Mouse (Mus musculus) hindbrain, postnatal 0 days (tissue): ENCODE results near the gene Slc25a31. TPM values are rescaled to one million over a fixed set of nuclear protein-coding genes. Genes with fewer than 3 reads are reported as not detected.

Experiments
- ATAC-seq: fragments of 200-750 bp; cut with Nextera tagmentation; 2 replicates; pipeline ENCODE4 v1.8.0; 2017; ENCODE audit warnings: mild to moderate bottlenecking, moderate TSS enrichment, moderate library complexity
- DNase-seq: peaks from one replicate; pipeline ENCODE4 v3.0.0-alpha.2; 2015; ENCODE audit warnings: low spot score
- H3K27ac ChIP-seq: fragments of 300-500 bp; sonication (generic); 2 replicates; pipeline ENCODE4 v1.5.1; 2014; ENCODE audit warnings: mild to moderate bottlenecking
- H3K27me3 ChIP-seq: fragments of 300-500 bp; sonication (generic); 2 replicates; pipeline ENCODE4 v1.6.1; 2014; ENCODE audit warnings: low read length, mixed read lengths; ENCODE audit not compliant: insufficient read depth
- H3K36me3 ChIP-seq: fragments of 300-500 bp; sonication (generic); 2 replicates; pipeline ENCODE4 v1.6.1; 2014; ENCODE audit warnings: low read length, mixed read lengths; ENCODE audit not compliant: insufficient read depth
- H3K4me1 ChIP-seq: fragments of 300-500 bp; sonication (generic); 2 replicates; pipeline ENCODE4 v1.6.1; 2014; ENCODE audit warnings: antibody characterized with exemption, low read length, mixed read lengths; ENCODE audit not compliant: insufficient read depth
- H3K4me2 ChIP-seq: fragments of 300-500 bp; sonication (generic); 2 replicates; pipeline ENCODE4 v1.6.1; 2014; ENCODE audit warnings: low read depth, mild to moderate bottlenecking, low read length, moderate library complexity, mixed read lengths
- H3K4me3 ChIP-seq: fragments of 300-500 bp; sonication (generic); 2 replicates; pipeline ENCODE4 v1.5.1; 2014; ENCODE audit warnings: low read length
- H3K9ac ChIP-seq: fragments of 300-500 bp; sonication (generic); replicated peaks from 2 replicates; pipeline ENCODE4 v1.6.1; 2014; ENCODE audit warnings: mild to moderate bottlenecking, low read length, moderate library complexity, mixed read lengths
- H3K9me3 ChIP-seq: fragments of 300-500 bp; sonication (generic); 2 replicates; pipeline ENCODE4 v1.6.1; 2016; ENCODE audit warnings: low read length, mixed read lengths
- CTCF ChIP-seq: IDR thresholded peaks from 2 replicates; pipeline ENCODE4 v1.5.1; 2016; ENCODE audit warnings: antibody characterized with exemption, control low read depth, low read depth
- WGBS: fragments of 180-500 bp; shearing (Covaris S2); extraction: QIAGEN DNeasy Blood & Tissue Kit; methylation state at CpG from one replicate; pipeline ENCODE4 v1.1.7; 2014; 5-methylcytosine and 5-hydroxymethylcytosine counted together
- polyA plus RNA-seq: library from polyadenylated mRNA; unstranded; fragments of >200 nt; fragmentation: Nextera tagmentation; extraction: Ambion mirVana; gene quantifications from 2 replicates; pipeline ENCODE4 v1.2.1, GENCODE M21; 2015
- total RNA-seq: library from RNA; depleted of rRNA; stranded (reverse); fragments of >200 nt; gene quantifications from 2 replicates; pipeline ENCODE4 v1.2.3, GENCODE M21; 2014

The Slc25a31 gene
- total and polyA plus RNA-seq, 2 experiments from 2014 or later = 0.05 to 0.28 TPM

DNA sequence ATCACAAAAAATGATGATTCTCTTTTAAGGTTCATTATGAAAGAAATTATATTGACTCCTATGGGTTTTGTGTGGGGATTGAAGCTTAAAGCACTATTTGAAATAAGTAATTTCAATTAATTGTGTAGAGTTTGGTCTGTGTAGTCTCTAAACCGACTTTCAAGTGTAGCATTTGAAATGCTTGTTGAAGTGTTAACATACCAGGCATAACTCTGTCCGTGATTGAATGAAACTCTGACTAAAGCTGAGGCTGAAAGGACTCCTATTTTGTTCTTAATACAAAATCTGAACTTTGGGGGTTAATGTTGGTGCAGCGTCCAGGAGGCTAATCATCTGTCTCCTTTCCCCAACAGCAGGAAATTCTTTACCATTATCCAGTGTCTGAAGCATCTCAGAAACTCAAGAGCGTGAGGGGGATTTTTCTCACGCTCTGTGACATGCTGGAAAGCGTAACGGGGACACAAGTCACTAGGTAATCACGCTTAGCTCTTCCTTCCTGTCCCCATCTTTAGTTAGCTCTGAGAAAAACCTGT, 33.7 kb upstream of the Slc25a31 start:
- WGBS = 41% methylated on average over 8 of the region's 8 CpGs
- Histone ChIP-seq H3K4me3 (no peak overlapping the region), H3K27ac (no peak overlapping the region), H3K27me3 (no peaks in the 10 kb centered on the region), H3K36me3 (no peaks in the 10 kb centered on the region; the same call in 1 of the 2 replicates), H3K9ac (no peak overlapping the region), H3K4me1 (no peaks in the 10 kb centered on the region), H3K9me3 (no peaks in the 10 kb centered on the region), H3K4me2 (no peak overlapping the region)
- TF ChIP-seq CTCF = no peak
- DNase-seq (no peak), ATAC-seq (no peak)

- Histone ChIP-seq H3K9ac (no peak overlapping the region), H3K9me3 (no peaks in the 10 kb centered on the region), H3K4me3 (no peak overlapping the region), H3K36me3 (no peaks in the 10 kb centered on the region), H3K27me3 (no peaks in the 10 kb centered on the region), H3K4me1 (no peaks in the 10 kb centered on the region), H3K4me2 (no peak overlapping the region), H3K27ac (no peak overlapping the region)
- no peak for ATAC-seq
- DNase-seq = no peak
- WGBS = 47% methylated on average over 1 of the region's 1 CpGs
- no peak for TF ChIP-seq CTCF
Measured at GRCm38 (mm10) chr3:40678856-40679255, 29.8 kb upstream of the Slc25a31 start.

DNA sequence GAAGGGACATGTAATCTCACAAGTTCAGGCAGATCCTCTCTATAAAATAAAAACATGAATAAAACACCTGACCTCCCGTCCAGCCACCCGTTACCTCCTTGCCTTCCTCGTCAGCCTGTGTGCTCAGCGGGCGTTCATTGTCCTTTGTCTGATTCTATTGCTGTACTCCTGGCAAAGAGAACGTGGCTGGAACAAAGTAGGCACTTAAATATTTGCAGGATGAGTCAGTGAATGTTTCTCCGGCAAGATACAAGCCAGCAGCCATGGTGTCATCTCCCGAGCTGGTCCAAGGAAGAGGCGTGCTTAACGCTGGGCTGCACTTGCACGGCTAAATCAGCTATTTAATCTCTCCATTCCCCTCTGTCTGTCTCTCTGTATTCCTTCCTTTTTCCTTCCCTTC, 26.3 kb upstream of the Slc25a31 start:
- Histone ChIP-seq H3K27me3 (no peaks in the 10 kb centered on the region), H3K4me2 (no peak overlapping the region), H3K9ac (no peak overlapping the region), H3K4me3 (no peak overlapping the region), H3K4me1 (no peaks in the 10 kb centered on the region), H3K36me3 (no peaks in the 10 kb centered on the region), H3K9me3 (no peaks in the 10 kb centered on the region), H3K27ac (no peak overlapping the region)
- peak; percentile 31; the same call in 1 of the 2 replicates for ATAC-seq
- WGBS = 36% methylated on average over 11 of the region's 11 CpGs
- TF ChIP-seq CTCF = no peak
- no peak for DNase-seq

DNA sequence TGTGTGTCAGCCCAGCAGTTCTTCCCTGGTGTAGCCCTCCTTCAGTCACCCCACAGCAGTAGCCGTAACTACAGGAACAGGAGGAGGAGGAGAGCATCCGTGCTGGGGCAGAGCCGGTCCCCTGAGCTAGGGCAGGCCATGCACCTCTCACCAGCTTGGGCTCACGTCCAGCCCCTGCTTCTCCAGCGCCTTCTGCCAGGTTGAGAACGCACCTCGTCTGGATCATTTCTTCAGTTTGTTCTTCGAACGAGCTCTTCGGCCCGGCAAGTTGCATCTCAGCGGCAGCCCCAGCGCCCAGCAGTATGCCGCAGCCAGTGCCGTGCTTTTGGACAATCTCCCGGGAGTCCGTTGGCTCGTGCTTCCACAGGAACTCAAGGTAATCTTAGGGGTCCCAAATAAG, 25.5 kb upstream of the Slc25a31 start:
- H3K9ac ChIP-seq = no peak overlapping the region
- no peak for DNase-seq
- 60% methylated on average over 18 of the region's 18 CpGs for WGBS
- H3K4me3 ChIP-seq = no peak overlapping the region
- H3K36me3 ChIP-seq = no peaks in the 10 kb centered on the region
- no peak overlapping the region for H3K4me2 ChIP-seq
- no peaks in the 10 kb centered on the region for H3K9me3 ChIP-seq
- H3K4me1 ChIP-seq = no peaks in the 10 kb centered on the region
- no peaks in the 10 kb centered on the region for H3K27me3 ChIP-seq
- no peak overlapping the region for H3K27ac ChIP-seq
- no peak for ATAC-seq
- no peak for TF ChIP-seq CTCF

GRCm38 (mm10) chr3:40685855-40686515, 22.7 kb upstream of the Slc25a31 start:
- ATAC-seq (0 out of 2 replicates have a peak, but pooled peaks have one; percentile 45), DNase-seq (peak; percentile 68)
- Histone ChIP-seq H3K4me3 (no peak overlapping the region), H3K4me2 (no peak overlapping the region), H3K9me3 (no peaks in the 10 kb centered on the region), H3K36me3 (no peaks in the 10 kb centered on the region), H3K27me3 (no peaks in the 10 kb centered on the region), H3K27ac (no peak overlapping the region), H3K4me1 (no peaks in the 10 kb centered on the region), H3K9ac (no peak overlapping the region)
- whole genome bisulfite sequencing = 12% methylated on average over 3 of the region's 3 CpGs
- no peak for TF ChIP-seq CTCF

DNA sequence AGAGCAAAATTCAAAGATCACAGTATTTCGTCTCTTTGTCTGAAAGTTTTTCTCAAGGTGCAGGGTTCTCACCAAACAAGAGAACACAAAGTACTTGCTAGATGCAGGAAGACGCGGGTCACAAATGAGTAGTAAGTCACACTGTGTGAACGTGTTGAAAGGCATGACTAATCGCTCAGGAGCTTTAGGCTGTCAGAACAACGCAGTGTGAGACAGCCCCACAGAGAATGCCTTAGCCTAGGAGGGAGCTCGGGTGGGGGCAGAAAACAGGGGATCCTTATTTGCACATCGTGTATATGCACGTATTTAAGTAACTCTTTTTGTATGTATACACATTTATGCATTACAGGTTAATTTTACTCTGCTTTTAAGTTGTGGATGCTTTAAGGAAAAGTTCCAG, 21.8 kb upstream of the Slc25a31 start:
- 0 out of 2 replicates have a peak, but pooled peaks have one; percentile 46 for ATAC-seq

DNA sequence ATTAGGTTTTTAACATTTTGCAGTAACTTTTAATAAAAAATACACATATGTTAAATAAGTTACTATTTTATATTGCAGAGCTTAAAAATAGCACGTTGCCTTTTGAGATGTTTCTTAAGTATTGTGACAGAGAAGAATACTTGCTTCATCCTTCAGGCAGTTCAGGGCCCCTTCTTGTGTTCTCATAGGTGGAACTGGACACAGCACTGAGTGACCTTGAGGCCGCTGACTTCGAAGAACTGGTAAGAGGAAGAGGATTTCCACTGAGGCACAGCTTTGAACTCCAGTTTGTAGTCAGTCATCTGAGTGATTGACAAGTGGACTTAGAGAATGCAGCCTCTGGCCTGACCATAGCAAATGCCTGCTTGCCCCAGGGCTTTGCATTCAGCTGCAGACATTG, 21.1 kb upstream of the Slc25a31 start:
- DNase-seq = no peak
- Histone ChIP-seq H3K27me3 (no peaks in the 10 kb centered on the region), H3K4me1 (no peaks in the 10 kb centered on the region), H3K9ac (no peak overlapping the region), H3K27ac (no peak overlapping the region), H3K9me3 (no peaks in the 10 kb centered on the region), H3K4me2 (no peak overlapping the region), H3K4me3 (no peak overlapping the region), H3K36me3 (no peaks in the 10 kb centered on the region)
- ATAC-seq = no peak
- 35% methylated on average over 3 of the region's 3 CpGs for WGBS
- no peak for TF ChIP-seq CTCF

More for the DNA sequence above, 21.8 kb upstream of the Slc25a31 start:
- H3K4me3 ChIP-seq = no peak overlapping the region
- H3K9me3 ChIP-seq = no peaks in the 10 kb centered on the region
- peak; percentile 21 for DNase-seq
- no peak for TF ChIP-seq CTCF
- no peaks in the 10 kb centered on the region for H3K36me3 ChIP-seq
- H3K27me3 ChIP-seq = no peaks in the 10 kb centered on the region
- H3K4me1 ChIP-seq = no peaks in the 10 kb centered on the region
- no peak overlapping the region for H3K4me2 ChIP-seq
- H3K9ac ChIP-seq = no peak overlapping the region
- H3K27ac ChIP-seq = no peak overlapping the region
- WGBS = 17% methylated on average over 9 of the region's 9 CpGs
